Mouse (Mus musculus) olfactory bulb, adult 2 months (tissue): ENCODE data around the gene Matn4.

Source experiments
- CTCF ChIP-seq: fragments of 200-500 bp; IDR thresholded peaks from 2 replicates; pipeline ENCODE4 v1.5.1; 2012; ENCODE audit warnings: low read depth, mild to moderate bottlenecking, low read length, moderate library complexity; ENCODE audit not compliant: insufficient read depth
- POLR2A ChIP-seq: fragments of 200-500 bp; IDR thresholded peaks from 2 replicates; pipeline ENCODE4 v1.6.1; 2012; ENCODE audit warnings: mild to moderate bottlenecking, low read depth, low read length, moderate library complexity; ENCODE audit not compliant: insufficient read depth

DNA sequence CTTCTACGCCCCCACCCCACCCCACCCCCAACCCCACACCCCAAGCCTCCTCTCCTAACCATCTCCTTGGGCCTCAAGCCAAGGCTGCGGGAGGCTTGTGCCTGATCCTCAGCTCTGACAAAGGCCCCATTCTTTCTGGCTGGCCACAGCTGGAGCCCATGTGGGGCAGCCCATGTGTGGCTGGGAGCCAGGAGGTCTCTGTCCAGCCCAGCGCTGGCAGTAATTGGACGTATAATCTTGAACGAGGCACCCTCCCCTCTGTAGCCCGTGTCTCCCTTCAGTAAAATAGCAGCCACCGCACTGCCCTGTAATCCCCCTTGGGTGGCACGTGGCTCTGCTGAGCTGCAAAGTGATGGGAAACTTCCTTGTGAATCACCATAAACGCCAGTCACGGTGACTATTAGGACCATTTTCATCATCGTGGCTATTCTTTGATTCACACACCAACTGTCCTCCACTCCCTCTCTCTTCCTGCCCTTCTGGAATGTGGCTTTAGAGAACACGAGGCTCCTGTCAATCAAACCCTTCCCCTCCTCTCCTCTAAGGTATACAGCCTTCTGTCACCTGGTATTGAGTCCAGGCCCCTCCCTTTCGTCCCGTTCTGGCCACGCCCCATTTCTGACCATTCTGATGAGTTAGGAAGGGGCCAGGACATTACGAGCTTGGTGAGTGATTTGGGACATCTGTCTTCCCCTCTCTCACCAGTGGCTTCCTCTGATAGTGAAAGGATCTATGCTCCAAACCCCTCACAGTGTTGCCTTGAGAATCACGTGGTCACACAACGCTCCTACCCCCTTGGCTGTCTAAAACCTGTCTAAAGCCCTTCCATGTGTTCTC lies 18.8 kb downstream of the Matn4 start:
- no peak for TF ChIP-seq POLR2A
- no peak for TF ChIP-seq CTCF
